Mouse (Mus musculus) heart, adult 2 months (tissue): ENCODE results near the gene Tmem169.

Experiments
- CTCF ChIP-seq: fragments of 200-600 bp; IDR thresholded peaks from 2 replicates; pipeline ENCODE4 v1.8.1; 2022; ENCODE audit warnings: antibody characterized with exemption, mild to moderate bottlenecking, moderate library complexity
- EP300 ChIP-seq: fragments of 200-500 bp; IDR thresholded peaks from 2 replicates; pipeline ENCODE4 v1.6.1; 2011; ENCODE audit warnings: low read depth, low read length, control low read depth; ENCODE audit not compliant: insufficient read depth

DNA sequence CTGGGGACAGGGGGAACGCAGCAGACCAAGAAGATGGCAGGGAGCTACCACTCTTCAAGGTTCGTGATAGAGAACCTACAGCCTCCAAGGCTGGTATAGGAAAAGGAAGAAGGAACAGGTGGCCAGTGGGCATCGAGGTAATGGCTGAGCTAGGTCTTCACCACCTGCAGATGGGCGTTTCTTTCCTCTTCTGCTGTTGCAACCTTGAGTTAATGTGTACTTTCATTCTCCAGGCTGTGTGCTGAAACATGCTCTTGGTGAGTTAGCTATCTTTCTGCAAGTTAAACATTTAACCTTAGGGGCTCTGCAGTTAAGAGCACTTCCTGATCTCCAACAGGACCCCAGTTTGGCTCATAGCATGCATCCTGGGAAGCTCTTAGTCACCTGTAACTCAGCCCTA lies 3.7 kb downstream of the Tmem169 start:
- TF ChIP-seq EP300 (no peak), CTCF (no peak)
